Mouse (Mus musculus) retina, adult 2 months (tissue): ENCODE results near the gene Itgb2l.

Experiments
- DNase-seq: peaks from one replicate; pipeline ENCODE4 v3.0.0-alpha.2; 2012; ENCODE audit warnings: low read depth, low spot score

The Itgb2l gene

DNA sequence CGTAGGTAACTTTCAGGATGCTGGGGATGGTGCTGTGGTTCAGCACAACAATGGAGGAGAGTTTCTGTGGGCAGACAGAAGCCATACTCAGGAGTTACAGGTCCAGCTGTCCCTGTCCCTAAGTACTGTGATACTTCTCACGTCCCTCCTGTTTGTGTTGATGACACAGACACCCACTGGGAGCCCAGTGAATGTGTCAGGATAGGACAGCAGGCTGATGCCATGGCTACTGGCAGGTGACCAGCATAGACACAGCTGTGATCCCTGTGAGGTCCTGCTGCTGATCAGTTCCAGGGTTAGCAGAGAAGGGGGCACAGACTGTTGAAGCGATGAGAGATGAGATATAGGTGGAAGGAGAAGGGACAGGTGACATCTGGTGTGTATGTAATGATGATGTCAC is 14.4 kb downstream of the Itgb2l start:
- DNase-seq = no peak

GRCm38 (mm10) chr16:96426671-96427070 is 16.7 kb downstream of the Itgb2l start:
- no peak for DNase-seq

DNA sequence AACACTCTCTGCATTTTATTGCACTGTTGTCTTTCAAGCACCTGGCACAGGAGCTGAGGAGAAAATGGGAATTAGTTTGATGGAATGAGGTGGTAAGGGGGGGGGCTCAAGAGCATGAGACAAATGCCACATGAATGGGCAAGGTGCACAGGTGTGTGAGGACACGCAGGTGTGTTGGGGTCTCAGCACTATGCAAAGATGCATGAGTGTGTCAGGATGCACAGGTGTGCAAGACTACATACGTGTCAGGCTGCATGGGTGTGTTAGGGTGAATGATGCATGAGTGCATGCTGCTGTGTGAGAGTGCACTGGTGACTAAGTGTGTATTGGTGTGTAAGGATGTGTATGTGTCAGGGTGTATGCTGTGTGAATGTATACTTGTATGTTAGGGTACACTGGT is 18.4 kb downstream of the Itgb2l start:
- DNase-seq = no peak

DNA sequence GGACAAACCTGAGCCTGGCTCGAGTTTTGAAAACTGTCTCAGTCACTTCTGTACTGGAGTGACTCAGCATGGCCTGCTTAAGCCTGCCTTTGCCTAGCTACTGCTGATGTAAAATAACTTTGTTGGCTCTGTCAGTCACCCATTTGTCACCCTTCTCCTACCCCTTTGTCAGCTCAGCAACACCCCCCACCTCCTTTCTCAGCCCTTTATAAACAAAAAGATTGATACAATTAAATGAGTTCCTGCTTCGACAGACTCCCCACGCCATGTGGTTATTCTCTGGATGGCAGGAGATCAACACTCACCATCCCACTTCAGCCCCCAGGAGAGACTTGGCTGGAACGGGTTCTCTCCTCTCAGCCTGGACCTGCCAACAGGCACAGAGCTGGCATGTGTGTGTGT is 35.4 kb downstream of the Itgb2l start:
- DNase-seq = no peak

DNA sequence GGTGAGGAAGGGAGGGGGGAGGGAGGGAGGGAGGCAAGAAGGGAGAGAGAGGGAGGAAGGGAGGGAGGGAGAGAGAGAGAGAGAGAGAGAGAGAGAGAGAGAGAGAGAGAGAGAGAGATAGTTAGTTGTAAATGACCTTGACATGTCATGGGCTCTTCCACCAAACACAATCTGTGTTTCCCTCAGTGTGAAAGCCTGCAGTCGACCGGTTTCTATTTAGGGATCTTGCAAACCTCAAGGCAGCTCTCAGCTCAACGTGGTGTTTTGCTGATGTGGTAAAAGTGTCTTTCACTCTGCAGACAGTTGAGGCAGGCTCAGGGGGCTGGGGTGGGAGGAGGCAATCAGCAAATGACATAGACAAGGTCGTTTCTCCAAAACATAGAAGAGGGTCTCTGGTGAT is 37.1 kb downstream of the Itgb2l start:
- no peak for DNase-seq

- no peak for DNase-seq
These were observed 41.1 kb downstream of the Itgb2l start for GRCm38 (mm10) chr16:96402294-96402693.

DNA sequence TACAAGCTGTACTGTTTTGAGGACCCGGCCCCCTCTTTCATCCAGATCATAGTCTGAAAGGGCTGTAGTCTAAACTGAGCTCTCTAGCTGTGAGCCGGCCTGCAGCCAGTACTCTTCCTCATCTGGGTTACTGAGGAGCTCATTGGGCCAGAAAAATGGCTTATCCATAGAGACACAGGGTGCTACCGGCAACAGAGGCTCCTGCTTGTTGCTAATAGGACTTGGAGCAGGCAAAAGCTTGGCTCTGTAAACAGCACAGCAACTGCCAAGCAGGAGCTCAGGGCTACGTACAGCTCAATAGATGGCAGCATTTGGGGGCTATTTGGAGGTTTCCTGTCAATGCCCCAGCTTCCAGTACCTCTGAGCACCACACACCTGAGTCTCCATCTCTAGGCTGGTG is 43.4 kb downstream of the Itgb2l start:
- DNase-seq = no peak

DNA sequence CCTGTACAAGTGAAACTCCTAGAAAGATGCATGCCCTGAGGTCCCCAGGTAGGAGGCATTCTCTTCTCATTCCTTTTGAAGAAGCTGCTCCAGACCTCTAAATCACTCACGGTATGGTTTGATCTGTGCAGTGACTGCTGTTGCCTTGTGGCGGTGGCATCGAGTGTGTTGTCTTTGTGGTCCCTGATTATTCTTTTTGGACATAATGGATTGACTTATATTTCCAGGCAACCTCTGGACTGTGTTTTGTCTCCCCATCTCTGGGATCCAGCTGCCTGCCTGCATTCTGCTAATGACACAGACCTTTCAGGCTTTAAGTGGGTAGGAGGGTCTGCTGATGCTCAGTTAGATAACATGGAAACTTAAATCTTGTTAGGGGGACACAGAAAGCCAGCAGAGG is 44.6 kb downstream of the Itgb2l start:
- no peak for DNase-seq

- no peak for DNase-seq
These were observed 47.3 kb downstream of the Itgb2l start for GRCm38 (mm10) chr16:96396013-96396650.

- DNase-seq = no peak
These were observed 47.9 kb downstream of the Itgb2l start for GRCm38 (mm10) chr16:96395516-96395915.

DNA sequence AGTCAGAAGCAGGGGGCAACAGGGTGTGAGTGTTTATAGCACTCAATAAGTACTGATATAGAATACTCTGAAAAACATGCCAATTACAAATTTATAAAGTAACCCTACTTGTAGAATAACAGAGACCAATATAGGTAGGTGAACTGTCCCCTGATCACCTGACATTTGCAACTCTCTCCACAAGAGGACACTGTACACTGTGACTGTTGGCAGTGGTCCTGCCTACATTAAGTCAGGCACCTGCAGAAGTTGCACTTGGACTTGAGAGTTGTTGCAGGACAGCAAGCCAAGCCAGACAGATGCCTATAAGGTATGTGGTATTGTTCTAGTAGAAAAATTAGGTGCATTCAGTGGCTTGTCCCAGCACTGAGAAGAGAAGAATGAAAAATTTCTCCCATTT is 52.3 kb downstream of the Itgb2l start:
- DNase-seq = no peak

DNA sequence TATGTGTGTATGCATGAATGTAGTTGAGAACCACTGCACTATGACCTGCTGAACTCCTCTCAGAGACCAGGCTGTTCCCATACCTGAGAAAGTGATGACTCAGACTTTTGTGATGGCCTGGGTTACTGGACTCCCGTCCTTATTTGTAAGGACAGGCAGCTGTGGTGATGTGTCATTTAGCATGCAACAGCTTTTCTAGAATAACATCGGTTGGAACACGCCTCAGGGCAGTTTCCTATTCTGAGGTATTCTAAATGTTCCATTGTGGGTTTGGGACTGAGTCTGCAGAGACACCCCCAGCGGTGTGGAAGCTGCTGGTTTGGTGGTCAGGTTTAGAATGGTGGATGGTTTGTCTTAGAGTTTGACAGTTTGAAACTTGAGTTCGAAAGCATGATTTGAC is 54.9 kb downstream of the Itgb2l start:
- DNase-seq = no peak

GRCm38 (mm10) chr16:96387685-96388371 is 55.6 kb downstream of the Itgb2l start:
- no peak for DNase-seq

GRCm38 (mm10) chr16:96384741-96385140 is 58.7 kb downstream of the Itgb2l start:
- DNase-seq = no peak

DNA sequence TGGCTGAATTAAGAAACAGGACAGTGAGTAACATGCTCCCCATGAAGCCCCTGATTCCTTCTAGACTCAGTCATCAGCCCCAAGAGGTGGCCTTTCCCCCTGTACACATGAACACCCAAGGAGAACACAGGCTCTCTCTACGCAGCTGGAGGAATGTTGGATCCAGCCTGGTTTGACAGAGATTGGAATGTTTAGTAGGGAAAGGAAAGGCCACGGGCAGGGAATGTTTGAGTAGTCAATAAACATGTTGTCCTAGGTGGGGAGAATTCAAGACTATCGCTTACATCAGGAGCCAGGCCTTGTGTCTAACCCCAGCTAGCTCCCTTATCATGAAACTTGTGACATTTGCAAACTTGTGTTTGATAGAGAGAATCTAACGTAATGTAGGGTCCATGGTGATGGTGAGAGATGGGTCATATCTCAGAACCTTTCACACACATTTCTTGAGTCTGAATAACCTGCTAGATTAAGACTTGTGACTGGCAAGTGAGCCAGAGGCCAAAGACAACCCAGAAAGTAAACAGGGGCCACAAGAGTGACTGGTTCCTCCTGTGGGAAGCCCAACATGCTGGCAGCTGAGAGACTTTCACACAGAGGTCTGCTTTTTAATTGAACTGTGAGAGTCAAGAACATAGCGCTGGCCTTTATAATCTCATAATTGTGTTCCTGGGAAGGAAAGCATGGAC is 60.8 kb downstream of the Itgb2l start:
- DNase-seq = no peak

DNA sequence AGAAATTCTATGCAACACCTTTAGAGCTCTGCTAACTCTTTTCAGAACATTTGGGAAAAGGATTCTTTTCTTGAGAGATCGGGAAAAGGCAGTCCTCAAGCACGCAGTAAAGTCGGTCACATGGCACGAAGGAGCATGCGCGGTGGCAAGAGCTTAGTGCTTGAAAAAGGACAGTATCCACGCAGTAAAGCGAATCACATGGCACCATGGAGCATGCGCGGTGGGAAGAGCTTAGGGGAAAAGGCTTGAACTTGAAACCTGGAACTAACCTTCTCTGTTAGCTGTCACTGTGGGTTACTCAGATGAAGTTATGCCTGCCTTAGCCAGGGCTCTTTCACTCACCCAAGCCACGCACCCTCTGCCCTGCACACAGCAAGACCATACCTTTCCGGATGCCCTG is 62.0 kb downstream of the Itgb2l start:
- DNase-seq = no peak

DNA sequence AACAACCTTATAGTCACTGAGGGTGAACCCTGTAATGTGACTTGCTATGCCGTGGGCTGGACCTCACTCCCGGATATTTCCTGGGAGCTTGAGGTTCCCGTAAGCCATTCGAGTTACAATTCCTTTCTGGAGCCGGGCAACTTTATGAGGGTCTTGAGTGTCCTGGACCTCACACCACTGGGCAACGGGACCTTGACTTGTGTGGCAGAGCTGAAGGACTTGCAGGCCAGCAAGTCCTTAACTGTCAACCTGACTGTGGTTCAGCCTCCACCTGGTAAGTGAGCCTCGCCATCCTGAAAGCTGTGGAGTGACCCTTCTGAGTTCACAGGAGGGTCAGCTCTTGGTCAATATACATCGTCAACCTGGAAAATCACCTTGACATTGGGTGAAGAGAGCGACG is 65.3 kb downstream of the Itgb2l start:
- no peak for DNase-seq

DNA sequence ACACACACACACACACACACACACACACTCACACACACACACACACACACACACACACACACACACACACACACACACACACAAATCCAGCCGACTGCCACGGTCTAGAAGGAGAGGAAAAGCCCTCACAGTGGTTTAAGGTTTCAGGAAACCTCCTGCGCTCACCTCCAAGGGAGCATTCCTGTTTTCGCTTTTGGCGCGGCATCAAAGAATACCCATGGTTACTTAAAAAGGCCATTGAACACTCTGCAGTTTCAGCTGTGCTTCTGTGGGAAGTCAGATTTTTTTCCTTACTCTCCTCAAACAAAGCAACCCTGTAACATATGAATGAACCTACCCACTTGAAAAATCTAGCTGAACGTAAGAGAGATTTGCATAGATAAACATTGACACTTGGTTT is 67.1 kb downstream of the Itgb2l start:
- DNase-seq = no peak

DNA sequence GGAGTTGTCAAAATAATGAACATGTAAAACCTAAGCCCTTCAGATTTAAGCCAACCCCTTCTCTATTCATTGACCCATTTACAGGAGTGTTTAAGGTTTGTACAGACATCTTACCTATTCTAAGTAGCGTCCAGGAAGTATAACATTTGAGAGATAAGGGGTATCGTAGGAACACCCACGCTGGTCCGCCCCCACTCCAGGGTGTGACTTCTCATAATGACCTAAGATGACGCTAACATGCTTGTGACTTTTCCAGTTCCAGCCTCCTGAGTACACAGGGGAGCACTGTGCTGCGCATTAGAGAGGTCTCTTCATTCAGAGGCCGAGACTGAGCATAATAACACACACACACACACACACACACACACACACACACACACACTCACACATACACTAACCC is 67.9 kb downstream of the Itgb2l start:
- no peak for DNase-seq

DNA sequence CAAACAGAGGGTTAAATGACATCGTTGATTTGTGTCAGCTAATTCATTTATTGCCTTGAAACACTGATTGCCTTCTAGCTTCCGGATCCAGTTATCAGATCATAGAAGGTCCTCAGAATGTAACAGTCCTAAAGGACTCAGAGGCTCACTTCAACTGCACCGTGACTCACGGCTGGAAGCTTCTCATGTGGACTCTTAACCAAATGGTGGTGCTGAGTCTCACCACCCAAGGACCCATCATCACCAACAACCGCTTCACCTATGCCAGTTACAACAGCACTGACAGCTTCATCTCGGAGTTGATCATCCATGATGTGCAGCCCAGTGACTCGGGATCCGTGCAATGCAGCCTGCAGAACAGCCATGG is 70.7 kb downstream of the Itgb2l start:
- DNase-seq = no peak
